Mouse (Mus musculus) myocyte (in vitro differentiated cells): Measurements from ENCODE around the gene Zfp53.

Experiments used
- CEBPB ChIP-seq: IDR thresholded peaks from 2 replicates; pipeline ENCODE4 v1.6.1; 2011; ENCODE audit warnings: mild to moderate bottlenecking, moderate library complexity; ENCODE audit not compliant: poor library complexity, insufficient read depth, severe bottlenecking
- E2F4 ChIP-seq: IDR thresholded peaks from one replicate; pipeline ENCODE4 v1.6.1; 2011; ENCODE audit warnings: mild to moderate bottlenecking, control low read depth, moderate library complexity; ENCODE audit not compliant: insufficient read depth
- MAX ChIP-seq: IDR thresholded peaks from one replicate; pipeline ENCODE4 v1.6.1; 2011; ENCODE audit warnings: low read depth, mild to moderate bottlenecking, control low read depth
- MYOD1 ChIP-seq, 3 experiments: IDR thresholded peaks; one replicate each; pipeline ENCODE4 v1.6.1; 2011; ENCODE audit warnings: control low read depth in 2 of 3, low read depth in 2 of 3, mild to moderate bottlenecking in 2 of 3, moderate library complexity in 1 of 3; ENCODE audit not compliant: insufficient read length in 2 of 3, control insufficient read depth in 1 of 3
- MYOG ChIP-seq, 3 experiments: IDR thresholded peaks; one replicate each; pipeline ENCODE4 v1.6.1; 2011; ENCODE audit warnings: control low read depth in 2 of 3, low read depth in 2 of 3, mild to moderate bottlenecking in 2 of 3; ENCODE audit not compliant: insufficient read length in 2 of 3, control insufficient read depth in 1 of 3, insufficient read depth in 1 of 3
- POLR2A ChIP-seq: IDR thresholded peaks from one replicate; pipeline ENCODE4 v1.6.1; 2011; ENCODE audit warnings: low read depth, mild to moderate bottlenecking, control low read depth, moderate library complexity; ENCODE audit not compliant: insufficient read length
- POLR2AphosphoS2 ChIP-seq: IDR thresholded peaks from one replicate; pipeline ENCODE4 v1.6.1; 2011; ENCODE audit warnings: low read depth, control low read depth; ENCODE audit not compliant: insufficient read length
- REST ChIP-seq: IDR thresholded peaks from one replicate; pipeline ENCODE4 v1.6.1; 2011; ENCODE audit warnings: mild to moderate bottlenecking, control low read depth, moderate library complexity; ENCODE audit not compliant: insufficient read depth, insufficient read length
- TCF12 ChIP-seq: IDR thresholded peaks from one replicate; pipeline ENCODE4 v1.6.1; 2011; ENCODE audit warnings: mild to moderate bottlenecking, control low read depth; ENCODE audit not compliant: poor library complexity, insufficient read depth, severe bottlenecking
- USF1 ChIP-seq: IDR thresholded peaks from one replicate; pipeline ENCODE4 v1.6.1; 2011; ENCODE audit warnings: low read depth, mild to moderate bottlenecking, control low read depth, moderate library complexity

GRCm38 (mm10) chr17:21531621-21532020 lies 42.8 kb downstream of the Zfp53 start:
- TF ChIP-seq MAX (no peak), E2F4 (no peak), POLR2A (no peak), MYOG (IDR thresholded peaks at IDR 0.05; ENCODE audit: control insufficient read depth in 1 of 3, insufficient read depth in 1 of 3, insufficient read length in 2 of 3, low read depth in 2 of 3) (no peak), USF1 (no peak), TCF12 (no peak), MYOD1 (IDR thresholded peaks at IDR 0.05; ENCODE audit: control insufficient read depth in 1 of 3, insufficient read length in 2 of 3, low read depth in 2 of 3) (no peak), POLR2AphosphoS2 (no peak), CEBPB (no peak), REST (no peak)
